Mouse (Mus musculus) MEL (cell line): ENCODE measurements at regions not wholly inside any gene's neighbourhood (a gene's known extent, or its start where the extent isn't known, plus 50 kb on each side); places are given as distances from the start of the nearest gene placed in this dataset.

Source experiments
- CTCF ChIP-seq, 3 experiments: IDR thresholded peaks in 2 of 3; conservative IDR thresholded peaks in 1 of 3; 2 replicates each; pipeline ENCODE4 v1.5.1; 2011 to 2012; ENCODE audit warnings: low read length in 3 of 3, low read depth in 2 of 3, mild to moderate bottlenecking in 2 of 3, improper control_type of control experiment in 1 of 3, inconsistent platforms in 1 of 3, mixed read lengths in 1 of 3, moderate library complexity in 1 of 3; ENCODE audit not compliant: control insufficient read depth in 1 of 3, insufficient read depth in 1 of 3, poor library complexity in 1 of 3, severe bottlenecking in 1 of 3
- GABPA ChIP-seq: IDR thresholded peaks from 2 replicates; pipeline ENCODE4 v1.6.1; 2012; ENCODE audit warnings: low read depth, mild to moderate bottlenecking, inconsistent platforms, low read length, improper control_type of control experiment, moderate library complexity
- MAX ChIP-seq: IDR thresholded peaks from 2 replicates; pipeline ENCODE4 v1.6.1; 2011; ENCODE audit warnings: low read length, improper control_type of control experiment
- POLR2A ChIP-seq, 2 experiments: IDR thresholded peaks; 2 replicates each; pipeline ENCODE4 v1.6.1; 2011 to 2012; ENCODE audit warnings: low read length in 2 of 2, mild to moderate bottlenecking in 2 of 2, control low read depth in 1 of 2, improper control_type of control experiment in 1 of 2, low read depth in 1 of 2, moderate library complexity in 1 of 2; ENCODE audit not compliant: control insufficient read depth in 1 of 2, insufficient read depth in 1 of 2, poor library complexity in 1 of 2
- SMC3 ChIP-seq: IDR thresholded peaks from 2 replicates; pipeline ENCODE4 v1.6.1; 2011; ENCODE audit warnings: low read depth, low read length, improper control_type of control experiment

DNA sequence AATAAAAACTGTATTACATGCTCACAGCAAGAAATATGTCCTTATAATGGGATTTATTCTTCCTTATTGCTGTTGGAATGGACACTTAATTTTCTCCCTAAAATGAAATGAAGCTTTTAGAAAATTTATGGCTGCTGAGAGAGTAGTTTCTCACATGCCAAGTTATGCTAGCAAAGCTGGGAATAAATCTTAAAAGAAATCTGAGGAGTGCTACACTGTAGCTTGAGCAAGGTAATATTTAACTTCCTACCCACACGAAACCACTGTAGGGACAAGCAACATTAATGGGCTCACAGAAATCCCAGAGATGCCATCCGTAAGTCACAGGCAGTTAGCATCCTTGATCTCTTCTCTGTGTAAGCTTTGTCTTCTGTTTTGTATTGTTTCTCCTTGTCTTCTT is 151.0 kb upstream of the Slc13a1 start:
- no peak for TF ChIP-seq CTCF (IDR thresholded peaks at IDR 0.05 in 2 of 3, conservative IDR thresholded peaks at IDR 0.05 in 1 of 3; ENCODE audit: control insufficient read depth in 1 of 3, insufficient read depth in 1 of 3, low read depth in 2 of 3, low read length in 3 of 3, poor library complexity in 1 of 3, severe bottlenecking in 1 of 3)
- TF ChIP-seq POLR2A (IDR thresholded peaks at IDR 0.05; ENCODE audit: control insufficient read depth in 1 of 2, insufficient read depth in 1 of 2, low read depth in 1 of 2, low read length in 2 of 2, poor library complexity in 1 of 2), result no peak
- TF ChIP-seq MAX, result no peak
- TF ChIP-seq GABPA, result no peak
- no peak for TF ChIP-seq SMC3
